Mouse (Mus musculus): ENCODE data around the gene Hspa12b. TPM values are rescaled to one million over a fixed set of nuclear protein-coding genes. Genes with fewer than 3 reads are reported as not detected.

Gene Hspa12b
- polyA plus RNA-seq, 1 experiment from 2014 or later, result 14.2 TPM

- Histone ChIP-seq H3K9me3 (ENCODE audit: control insufficient read depth, low read depth, low read length) (no peaks in the 10 kb centered on the region), H3K27me3 (ENCODE audit: control insufficient read depth, insufficient read depth, low read length) (no peaks in the 10 kb centered on the region), H3K27ac (ENCODE audit: low read length) (no peak overlapping the region), H3K4me2 (replicated peaks; ENCODE audit: low read depth, low read length) (no peak overlapping the region), H3K9ac (replicated peaks; ENCODE audit: low read depth, low read length) (no peak overlapping the region), H3K36me3 (ENCODE audit: control insufficient read depth, insufficient read depth, low read length) (peaks cover 45% of the 10 kb centered on the region), H3K4me3 (ENCODE audit: low read depth, low read length) (no peak overlapping the region), H3K4me1 (ENCODE audit: control insufficient read depth, insufficient read depth, low read length) (no peaks in the 10 kb centered on the region)
- ATAC-seq (ENCODE audit: insufficient number of reproducible peaks, insufficient read depth, low FRiP score, low read depth), result no peak
- WGBS, result 81% methylated on average over 8 of the region's 8 CpGs
These were observed 21.5 kb downstream of the Hspa12b start for GRCm38 (mm10) chr2:131148353-131149253.

- H3K36me3 ChIP-seq (ENCODE audit: control insufficient read depth, insufficient read depth, low read length), result peaks cover 45% of the 10 kb centered on the region
- H3K27me3 ChIP-seq (ENCODE audit: control insufficient read depth, insufficient read depth, low read length), result no peaks in the 10 kb centered on the region
- no peak overlapping the region for H3K27ac ChIP-seq (ENCODE audit: low read length)
- no peak overlapping the region for H3K4me2 ChIP-seq (replicated peaks; ENCODE audit: low read depth, low read length)
- 92% methylated on average over 3 of the region's 3 CpGs for WGBS
- H3K9me3 ChIP-seq (ENCODE audit: control insufficient read depth, low read depth, low read length), result no peaks in the 10 kb centered on the region
- no peak overlapping the region for H3K4me3 ChIP-seq (ENCODE audit: low read depth, low read length)
- no peaks in the 10 kb centered on the region for H3K4me1 ChIP-seq (ENCODE audit: control insufficient read depth, insufficient read depth, low read length)
- ATAC-seq (ENCODE audit: insufficient number of reproducible peaks, insufficient read depth, low FRiP score, low read depth), result no peak
- H3K9ac ChIP-seq (replicated peaks; ENCODE audit: low read depth, low read length), result no peak overlapping the region
These were observed 22.1 kb downstream of the Hspa12b start for GRCm38 (mm10) chr2:131149254-131149578.

GRCm38 (mm10) chr2:131152166-131152730 lies 25.2 kb downstream of the Hspa12b start:
- no peak overlapping the region for H3K9ac ChIP-seq (replicated peaks; ENCODE audit: low read depth, low read length)
- peaks cover 28% of the 10 kb centered on the region for H3K36me3 ChIP-seq (ENCODE audit: control insufficient read depth, insufficient read depth, low read length)
- no peaks in the 10 kb centered on the region for H3K9me3 ChIP-seq (ENCODE audit: control insufficient read depth, low read depth, low read length)
- no peaks in the 10 kb centered on the region for H3K4me1 ChIP-seq (ENCODE audit: control insufficient read depth, insufficient read depth, low read length)
- no peak overlapping the region for H3K4me2 ChIP-seq (replicated peaks; ENCODE audit: low read depth, low read length)
- no peaks in the 10 kb centered on the region for H3K27me3 ChIP-seq (ENCODE audit: control insufficient read depth, insufficient read depth, low read length)
- ATAC-seq (ENCODE audit: insufficient number of reproducible peaks, insufficient read depth, low FRiP score, low read depth), result peak; percentile 31; the same call in 1 of the 2 replicates
- H3K27ac ChIP-seq (ENCODE audit: low read length), result no peak overlapping the region
- H3K4me3 ChIP-seq (ENCODE audit: low read depth, low read length), result no peak overlapping the region
- 90% methylated on average over 7 of the region's 7 CpGs for WGBS

- no peak for ATAC-seq (ENCODE audit: insufficient number of reproducible peaks, insufficient read depth, low FRiP score, low read depth)
- Histone ChIP-seq H3K27ac (ENCODE audit: low read length) (no peak overlapping the region), H3K27me3 (ENCODE audit: control insufficient read depth, insufficient read depth, low read length) (no peaks in the 10 kb centered on the region), H3K4me3 (ENCODE audit: low read depth, low read length) (no peak overlapping the region), H3K9me3 (ENCODE audit: control insufficient read depth, low read depth, low read length) (no peaks in the 10 kb centered on the region), H3K9ac (replicated peaks; ENCODE audit: low read depth, low read length) (no peak overlapping the region), H3K36me3 (ENCODE audit: control insufficient read depth, insufficient read depth, low read length) (peaks cover 14% of the 10 kb centered on the region), H3K4me2 (replicated peaks; ENCODE audit: low read depth, low read length) (no peak overlapping the region), H3K4me1 (ENCODE audit: control insufficient read depth, insufficient read depth, low read length) (peaks cover 7% of the 10 kb centered on the region)
- 91% methylated on average over 4 of the region's 4 CpGs for WGBS
These were observed 27.0 kb downstream of the Hspa12b start for GRCm38 (mm10) chr2:131154036-131154435.

- no peak overlapping the region for H3K9ac ChIP-seq (replicated peaks; ENCODE audit: low read depth, low read length)
- no peaks in the 10 kb centered on the region for H3K36me3 ChIP-seq (ENCODE audit: control insufficient read depth, insufficient read depth, low read length)
- WGBS, result 90% methylated on average over 7 of the region's 7 CpGs
- no peaks in the 10 kb centered on the region for H3K27me3 ChIP-seq (ENCODE audit: control insufficient read depth, insufficient read depth, low read length)
- H3K4me3 ChIP-seq (ENCODE audit: low read depth, low read length), result no peak overlapping the region
- H3K4me2 ChIP-seq (replicated peaks; ENCODE audit: low read depth, low read length), result no peak overlapping the region
- ATAC-seq (ENCODE audit: insufficient number of reproducible peaks, insufficient read depth, low FRiP score, low read depth), result no peak
- H3K27ac ChIP-seq (ENCODE audit: low read length), result no peak overlapping the region
- peaks cover 10% of the 10 kb centered on the region for H3K4me1 ChIP-seq (ENCODE audit: control insufficient read depth, insufficient read depth, low read length)
- H3K9me3 ChIP-seq (ENCODE audit: control insufficient read depth, low read depth, low read length), result no peaks in the 10 kb centered on the region
These were observed 29.9 kb downstream of the Hspa12b start for GRCm38 (mm10) chr2:131156987-131157386.

GRCm38 (mm10) chr2:131159491-131159910 lies 32.4 kb downstream of the Hspa12b start:
- Histone ChIP-seq H3K27me3 (ENCODE audit: control insufficient read depth, insufficient read depth, low read length) (no peaks in the 10 kb centered on the region), H3K36me3 (ENCODE audit: control insufficient read depth, insufficient read depth, low read length) (no peaks in the 10 kb centered on the region), H3K4me3 (ENCODE audit: low read depth, low read length) (peak overlapping the region; percentile 77), H3K9ac (replicated peaks; ENCODE audit: low read depth, low read length) (peak overlapping the region; percentile 69), H3K27ac (ENCODE audit: low read length) (peak overlapping the region; percentile 71), H3K9me3 (ENCODE audit: control insufficient read depth, low read depth, low read length) (no peaks in the 10 kb centered on the region), H3K4me1 (ENCODE audit: control insufficient read depth, insufficient read depth, low read length) (peaks cover 10% of the 10 kb centered on the region), H3K4me2 (replicated peaks; ENCODE audit: low read depth, low read length) (peak overlapping the region; percentile 94)
- WGBS, result under 1% methylated on average over 18 of the region's 18 CpGs
- peak; percentile 34 for ATAC-seq (ENCODE audit: insufficient number of reproducible peaks, insufficient read depth, low FRiP score, low read depth)

- Histone ChIP-seq H3K27ac (ENCODE audit: low read length) (peak within 1 kb of the TSS; percentile 87), H3K4me1 (ENCODE audit: control insufficient read depth, insufficient read depth, low read length) (peaks cover 10% of the 10 kb centered on the region), H3K9ac (replicated peaks; ENCODE audit: low read depth, low read length) (peak within 1 kb of the TSS; percentile 69), H3K36me3 (ENCODE audit: control insufficient read depth, insufficient read depth, low read length) (no peaks in the 10 kb centered on the region), H3K9me3 (ENCODE audit: control insufficient read depth, low read depth, low read length) (no peaks in the 10 kb centered on the region), H3K4me3 (ENCODE audit: low read depth, low read length) (peak within 1 kb of the TSS; percentile 77), H3K27me3 (ENCODE audit: control insufficient read depth, insufficient read depth, low read length) (no peaks in the 10 kb centered on the region), H3K4me2 (replicated peaks; ENCODE audit: low read depth, low read length) (peak within 1 kb of the TSS; percentile 94)
- peak; percentile 97 for ATAC-seq (ENCODE audit: insufficient number of reproducible peaks, insufficient read depth, low FRiP score, low read depth)
- under 1% methylated on average over 54 of the region's 54 CpGs for WGBS
These were observed 33.0 kb downstream of the Hspa12b start, which contains the start of gene 1700037H04Rik for GRCm38 (mm10) chr2:131159938-131160581. 1700037H04Rik (minus strand) TSS chr2:131160081.

GRCm38 (mm10) chr2:131160671-131161111 lies 33.6 kb downstream of the Hspa12b start:
- ATAC-seq (ENCODE audit: insufficient number of reproducible peaks, insufficient read depth, low FRiP score, low read depth), result no peak
- 1% methylated on average over 17 of the region's 17 CpGs for WGBS
- Histone ChIP-seq H3K27ac (ENCODE audit: low read length) (peak overlapping the region; percentile 87), H3K36me3 (ENCODE audit: control insufficient read depth, insufficient read depth, low read length) (no peaks in the 10 kb centered on the region), H3K9ac (replicated peaks; ENCODE audit: low read depth, low read length) (peak overlapping the region; percentile 69), H3K27me3 (ENCODE audit: control insufficient read depth, insufficient read depth, low read length) (no peaks in the 10 kb centered on the region), H3K4me3 (ENCODE audit: low read depth, low read length) (peak overlapping the region; percentile 77), H3K9me3 (ENCODE audit: control insufficient read depth, low read depth, low read length) (no peaks in the 10 kb centered on the region), H3K4me2 (replicated peaks; ENCODE audit: low read depth, low read length) (peak overlapping the region; percentile 94), H3K4me1 (ENCODE audit: control insufficient read depth, insufficient read depth, low read length) (peaks cover 10% of the 10 kb centered on the region)

Data from stomach, embryonic 14.5 days (tissue).